Mouse (Mus musculus) midbrain, embryonic 13.5 days (tissue): Measurements from ENCODE around the gene Ddx41. TPM values are rescaled to one million over a fixed set of nuclear protein-coding genes. Genes with fewer than 3 reads are reported as not detected.

Experiments
- ATAC-seq: fragments of 200-750 bp; cut with Nextera tagmentation; 2 replicates; pipeline ENCODE4 v1.8.0; 2017; ENCODE audit warnings: mild to moderate bottlenecking, moderate TSS enrichment, moderate library complexity
- H3K27ac ChIP-seq: fragments of 300-500 bp; sonication (generic); 2 replicates; pipeline ENCODE4 v1.5.1; 2015; ENCODE audit warnings: inconsistent platforms, mild to moderate bottlenecking, moderate library complexity
- H3K27me3 ChIP-seq: fragments of 300-500 bp; sonication (generic); 2 replicates; pipeline ENCODE4 v1.6.1; 2015; ENCODE audit warnings: mild to moderate bottlenecking, inconsistent platforms
- H3K36me3 ChIP-seq: fragments of 300-500 bp; sonication (generic); 2 replicates; pipeline ENCODE4 v1.6.1; 2015; ENCODE audit warnings: mild to moderate bottlenecking, inconsistent platforms
- H3K4me1 ChIP-seq: fragments of 300-500 bp; sonication (generic); replicated peaks from 2 replicates; pipeline ENCODE4 v1.6.1; 2015; ENCODE audit warnings: inconsistent platforms
- H3K4me2 ChIP-seq: fragments of 300-500 bp; sonication (generic); replicated peaks from 2 replicates; pipeline ENCODE4 v1.6.1; 2015; ENCODE audit warnings: moderate library complexity, mild to moderate bottlenecking, inconsistent platforms
- H3K4me3 ChIP-seq: fragments of 300-500 bp; sonication (generic); replicated peaks from 2 replicates; pipeline ENCODE4 v1.5.1; 2015; ENCODE audit warnings: mild to moderate bottlenecking, inconsistent platforms
- H3K9ac ChIP-seq: fragments of 300-500 bp; sonication (generic); replicated peaks from 2 replicates; pipeline ENCODE4 v1.6.1; 2015; ENCODE audit warnings: mild to moderate bottlenecking, inconsistent platforms
- H3K9me3 ChIP-seq: fragments of 300-500 bp; sonication (generic); 2 replicates; pipeline ENCODE4 v1.6.1; 2016; ENCODE audit warnings: mild to moderate bottlenecking, inconsistent platforms
- WGBS: fragments of 180-500 bp; shearing (Covaris S2); methylation state at CpG from one replicate; pipeline ENCODE4 v1.1.7; 2015; 5-methylcytosine and 5-hydroxymethylcytosine counted together
- polyA plus RNA-seq: library from polyadenylated mRNA; unstranded; fragments of >200 nt; fragmentation: Nextera tagmentation; extraction: Ambion mirVana; gene quantifications from 2 replicates; pipeline ENCODE4 v1.2.1, GENCODE M21; 2015

The Ddx41 gene
- polyA plus RNA-seq, 1 experiment from 2014 or later: 66.6 TPM

- Histone ChIP-seq H3K27me3 (no peaks in the 10 kb centered on the region), H3K4me3 (peak overlapping the region; percentile 80), H3K36me3 (peaks cover 79% of the 10 kb centered on the region), H3K9ac (peak overlapping the region; percentile 83; the same call in 1 of the 2 replicates), H3K27ac (no peak overlapping the region), H3K9me3 (no peaks in the 10 kb centered on the region), H3K4me2 (peak overlapping the region; percentile 94), H3K4me1 (peaks cover 17% of the 10 kb centered on the region)
- ATAC-seq: no peak
- WGBS: 93% methylated on average over 15 of the region's 15 CpGs
These were observed 1.3 kb downstream of the Ddx41 start for GRCm38 (mm10) chr13:55535191-55535590.

- H3K27ac ChIP-seq: no peak within 1 kb of the TSS
- ATAC-seq: no peak
- H3K36me3 ChIP-seq: peaks cover 57% of the 10 kb centered on the region
- no peak within 1 kb of the TSS for H3K4me3 ChIP-seq
- no peaks in the 10 kb centered on the region for H3K9me3 ChIP-seq
- 87% methylated on average over 8 of the region's 8 CpGs for WGBS
- H3K9ac ChIP-seq: no peak within 1 kb of the TSS
- H3K27me3 ChIP-seq: no peaks in the 10 kb centered on the region
- no peaks in the 10 kb centered on the region for H3K4me1 ChIP-seq
- H3K4me2 ChIP-seq: no peak within 1 kb of the TSS
These were observed 7.1 kb downstream of the Ddx41 start, which contains the start of gene Dok3 for GRCm38 (mm10) chr13:55529198-55529915. TSS of gene Dok3 (minus strand) at chr13:55529296.

- 87% methylated on average over 18 of the region's 18 CpGs for WGBS
These were observed 8.4 kb downstream of the Ddx41 start for GRCm38 (mm10) chr13:55527834-55528772.

GRCm38 (mm10) chr13:55527212-55527611, 9.2 kb downstream of the Ddx41 start:
- no peaks in the 10 kb centered on the region for H3K9me3 ChIP-seq
- H3K9ac ChIP-seq: no peak overlapping the region
- H3K4me1 ChIP-seq: no peaks in the 10 kb centered on the region
- H3K4me3 ChIP-seq: no peak overlapping the region
- no peak overlapping the region for H3K27ac ChIP-seq
- H3K4me2 ChIP-seq: no peak overlapping the region
- H3K27me3 ChIP-seq: no peaks in the 10 kb centered on the region
- no peak for ATAC-seq
- 86% methylated on average over 16 of the region's 16 CpGs for WGBS
- peaks cover 51% of the 10 kb centered on the region for H3K36me3 ChIP-seq

More at GRCm38 (mm10) chr13:55527834-55528772, 8.4 kb downstream of the Ddx41 start:
- H3K4me1 ChIP-seq: no peaks in the 10 kb centered on the region
- no peaks in the 10 kb centered on the region for H3K27me3 ChIP-seq
- ATAC-seq: no peak
- H3K9me3 ChIP-seq: no peaks in the 10 kb centered on the region
- no peak overlapping the region for H3K4me2 ChIP-seq
- peaks cover 55% of the 10 kb centered on the region for H3K36me3 ChIP-seq
- no peak overlapping the region for H3K4me3 ChIP-seq
- H3K9ac ChIP-seq: no peak overlapping the region
- H3K27ac ChIP-seq: no peak overlapping the region

GRCm38 (mm10) chr13:55525733-55526553, 10.5 kb downstream of the Ddx41 start:
- Histone ChIP-seq H3K9ac (no peak overlapping the region), H3K9me3 (no peaks in the 10 kb centered on the region), H3K4me3 (no peak overlapping the region), H3K4me1 (no peaks in the 10 kb centered on the region), H3K4me2 (no peak overlapping the region), H3K27me3 (no peaks in the 10 kb centered on the region), H3K36me3 (peaks cover 38% of the 10 kb centered on the region), H3K27ac (no peak overlapping the region)
- peak; percentile 38; the same call in 1 of the 2 replicates for ATAC-seq
- WGBS: 81% methylated on average over 16 of the region's 16 CpGs

GRCm38 (mm10) chr13:55523951-55524600, 12.4 kb downstream of the Ddx41 start:
- Histone ChIP-seq H3K9me3 (no peaks in the 10 kb centered on the region), H3K27me3 (no peaks in the 10 kb centered on the region), H3K36me3 (peaks cover 20% of the 10 kb centered on the region), H3K27ac (no peak overlapping the region), H3K4me1 (no peaks in the 10 kb centered on the region), H3K4me3 (no peak overlapping the region), H3K9ac (no peak overlapping the region), H3K4me2 (no peak overlapping the region)
- WGBS: 90% methylated on average over 23 of the region's 23 CpGs
- ATAC-seq: no peak

GRCm38 (mm10) chr13:55523278-55523677, 13.2 kb downstream of the Ddx41 start:
- no peak for ATAC-seq
- H3K27ac ChIP-seq: no peak overlapping the region
- no peaks in the 10 kb centered on the region for H3K4me1 ChIP-seq
- H3K27me3 ChIP-seq: no peaks in the 10 kb centered on the region
- no peak overlapping the region for H3K9ac ChIP-seq
- H3K4me3 ChIP-seq: no peak overlapping the region
- WGBS: 70% methylated on average over 17 of the region's 17 CpGs
- H3K36me3 ChIP-seq: 0 out of 2 replicates have a peak, but pooled peaks cover 14% of the 10 kb centered on the region
- no peaks in the 10 kb centered on the region for H3K9me3 ChIP-seq
- no peak overlapping the region for H3K4me2 ChIP-seq

- ATAC-seq: no peak
- Histone ChIP-seq H3K4me3 (no peak overlapping the region), H3K36me3 (0 out of 2 replicates have a peak, but pooled peaks cover 14% of the 10 kb centered on the region), H3K4me2 (no peak overlapping the region), H3K27ac (no peak overlapping the region), H3K4me1 (no peaks in the 10 kb centered on the region), H3K9ac (no peak overlapping the region), H3K27me3 (no peaks in the 10 kb centered on the region), H3K9me3 (no peaks in the 10 kb centered on the region)
- 60% methylated on average over 8 of the region's 8 CpGs for WGBS
These were observed 13.7 kb downstream of the Ddx41 start for GRCm38 (mm10) chr13:55522730-55523129.

GRCm38 (mm10) chr13:55519606-55520005, 16.9 kb downstream of the Ddx41 start:
- no peaks in the 10 kb centered on the region for H3K9me3 ChIP-seq
- no peak overlapping the region for H3K4me2 ChIP-seq
- H3K36me3 ChIP-seq: 0 out of 2 replicates have a peak, but pooled peaks cover 14% of the 10 kb centered on the region
- no peak overlapping the region for H3K9ac ChIP-seq
- H3K27me3 ChIP-seq: no peaks in the 10 kb centered on the region; the same call in 1 of the 2 replicates
- H3K27ac ChIP-seq: no peak overlapping the region
- H3K4me1 ChIP-seq: no peaks in the 10 kb centered on the region
- ATAC-seq: no peak
- 84% methylated on average over 4 of the region's 4 CpGs for WGBS
- H3K4me3 ChIP-seq: no peak overlapping the region

GRCm38 (mm10) chr13:55516955-55517354, 19.5 kb downstream of the Ddx41 start:
- Histone ChIP-seq H3K27ac (no peak overlapping the region), H3K4me3 (no peak overlapping the region), H3K4me2 (no peak overlapping the region), H3K36me3 (no peaks in the 10 kb centered on the region), H3K4me1 (peaks cover 10% of the 10 kb centered on the region), H3K9ac (no peak overlapping the region), H3K27me3 (no peaks in the 10 kb centered on the region; the same call in 1 of the 2 replicates), H3K9me3 (no peaks in the 10 kb centered on the region)
- 6% methylated on average over 5 of the region's 5 CpGs for WGBS
- ATAC-seq: no peak

- WGBS: 33% methylated on average over 9 of the region's 9 CpGs
- Histone ChIP-seq H3K27me3 (no peaks in the 10 kb centered on the region; the same call in 1 of the 2 replicates), H3K4me3 (peak overlapping the region; percentile 82), H3K36me3 (peaks cover 16% of the 10 kb centered on the region; the same call in 1 of the 2 replicates), H3K27ac (no peak overlapping the region), H3K4me2 (peak overlapping the region; percentile 95), H3K9me3 (no peaks in the 10 kb centered on the region), H3K4me1 (peaks cover 31% of the 10 kb centered on the region), H3K9ac (no peak overlapping the region; the same call in 1 of the 2 replicates)
- ATAC-seq: no peak
These were observed 22.6 kb downstream of the Ddx41 start for GRCm38 (mm10) chr13:55513828-55514227.
